Mouse (Mus musculus): Measurements from ENCODE around the gene Natd1.

GRCm38 (mm10) chr11:60914491-60914890 lies at the start of gene Natd1:
- TF ChIP-seq CTCF (IDR thresholded peaks at IDR 0.05; ENCODE audit: low read depth, low read length) (no peak), POLR2A (IDR thresholded peaks at IDR 0.05; ENCODE audit: extremely low read depth, insufficient read depth, low read length) (no peak)

All from liver, adult 2 months (tissue).